Mouse (Mus musculus) megakaryocyte, embryonic 14.5 days (primary cell): ENCODE data around the gene Rab31.

Source experiments
- FLI1 ChIP-seq: IDR thresholded peaks from 2 replicates; pipeline ENCODE4 v1.6.1; 2012; ENCODE audit warnings: low read length, inconsistent platforms, mixed read lengths
- GATA1 ChIP-seq: IDR thresholded peaks from 3 replicates; pipeline ENCODE4 v1.6.1; 2012; ENCODE audit warnings: mixed read lengths, low read length, inconsistent platforms, borderline replicate concordance

DNA sequence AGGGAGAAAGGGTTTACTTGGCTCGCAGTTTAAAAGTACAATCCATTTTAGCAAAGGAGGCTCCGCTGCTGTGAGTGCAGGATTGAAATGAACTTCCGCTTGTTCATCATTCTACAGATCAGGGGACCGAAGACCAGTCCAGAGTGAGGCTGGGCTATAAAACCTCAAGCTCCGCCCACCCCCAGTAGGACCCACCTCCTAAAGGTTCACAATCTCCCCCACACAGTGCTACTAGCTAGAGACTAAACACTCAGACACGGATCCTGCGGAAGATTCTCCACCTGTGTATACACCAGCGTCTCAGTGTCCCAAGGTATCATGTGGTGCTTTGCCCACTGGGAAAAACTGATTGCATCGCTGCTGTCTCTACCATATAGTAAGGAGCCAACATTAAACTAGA, 40.8 kb downstream of the Rab31 start:
- no peak for TF ChIP-seq GATA1
- no peak for TF ChIP-seq FLI1
